In genomic region chr7:57591249-57591577, GRCm38 (mm10) we compare ENCODE assay signal across 8 mouse cellular contexts.
A peak's percentile ranks its signal among the peaks of the same experiment; 100 is the strongest.
DNase-seq lines count a peak whose midpoint lies in the region; ATAC-seq and TF ChIP-seq lines count a peak whose summit lies in the region.

No protein-coding gene starts in this region.

- H3K4me1 ChIP-seq in embryonic facial prominence, embryonic 15.5 days = peaks cover 18% of the 10 kb centered on the region
- H3K4me1 ChIP-seq in hindbrain, embryonic 16.5 days (ENCODE audit: control insufficient read depth, insufficient read depth, low read depth, low read length) = peaks cover 6% of the 10 kb centered on the region; the same call in 1 of the 2 replicates
- peaks cover 25% of the 10 kb centered on the region for H3K4me1 ChIP-seq in midbrain, embryonic 16.5 days (ENCODE audit: control insufficient read depth, insufficient read depth, low read length)

- H3K4me2 ChIP-seq in embryonic facial prominence, embryonic 15.5 days (replicated peaks) = peak overlapping the region; percentile 88
- peak overlapping the region; percentile 81 for H3K4me2 ChIP-seq in hindbrain, embryonic 16.5 days (ENCODE audit: low read length)
- H3K4me2 ChIP-seq in midbrain, embryonic 16.5 days (ENCODE audit: low read length) = peak overlapping the region; percentile 88

- H3K27ac ChIP-seq in layer of hippocampus, adult 2 months = peak overlapping the region; percentile 98
- H3K27ac ChIP-seq in embryonic facial prominence, embryonic 15.5 days (replicated peaks) = no peak overlapping the region
- H3K27ac ChIP-seq in hindbrain, embryonic 16.5 days (ENCODE audit: low read depth, low read length) = peak overlapping the region; percentile 95
- H3K27ac ChIP-seq in midbrain, embryonic 16.5 days (ENCODE audit: low read length) = peak overlapping the region; percentile 94

- peak overlapping the region; percentile 86 for H3K4me3 ChIP-seq in layer of hippocampus, adult 2 months
- peak overlapping the region; percentile 65 for H3K4me3 ChIP-seq in embryonic facial prominence, embryonic 15.5 days (replicated peaks)
- H3K4me3 ChIP-seq in hindbrain, embryonic 16.5 days (ENCODE audit: low read length) = peak overlapping the region; percentile 88
- H3K4me3 ChIP-seq in midbrain, embryonic 16.5 days (ENCODE audit: low read depth, low read length) = peak overlapping the region; percentile 69

- TF ChIP-seq CTCF in layer of hippocampus, adult 2 months (conservative IDR thresholded peaks at IDR 0.05) = no peak

- DNase-seq in layer of hippocampus, adult 2 months (ENCODE audit: low spot score in 2 of 2) = no peak
- no peak for DNase-seq in layer of hippocampus, postnatal 36 days
- no peak for DNase-seq in B cell, adult 2 months
- DNase-seq in embryo, embryonic 10 days (ENCODE audit: low spot score) = no peak
- DNase-seq in spleen, adult 12 weeks (ENCODE audit: low spot score) = no peak

- under 1% methylated on average over 33 of the region's 34 CpGs for WGBS in embryonic facial prominence, embryonic 15.5 days
- WGBS in hindbrain, embryonic 16.5 days = 0% methylated on average over 26 of the region's 34 CpGs
- under 1% methylated on average over 30 of the region's 34 CpGs for WGBS in midbrain, embryonic 16.5 days

- ATAC-seq in embryonic facial prominence, embryonic 15.5 days (ENCODE audit: insufficient number of reproducible peaks, low FRiP score, low TSS enrichment, low read depth) = peak; percentile 22; the same call in 1 of the 2 replicates
- peak; percentile 80 for ATAC-seq in hindbrain, embryonic 16.5 days
- ATAC-seq in midbrain, embryonic 16.5 days = peak; percentile 79

- no peak overlapping the region for H3K9ac ChIP-seq in embryonic facial prominence, embryonic 15.5 days
- peak overlapping the region; percentile 91 for H3K9ac ChIP-seq in hindbrain, embryonic 16.5 days (ENCODE audit: low read depth, low read length)
- peak overlapping the region; percentile 91 for H3K9ac ChIP-seq in midbrain, embryonic 16.5 days (ENCODE audit: low read depth, low read length)

- H3K36me3 ChIP-seq in embryonic facial prominence, embryonic 15.5 days = no peaks in the 10 kb centered on the region
- H3K36me3 ChIP-seq in hindbrain, embryonic 16.5 days (ENCODE audit: control insufficient read depth, insufficient read depth, low read length) = no peaks in the 10 kb centered on the region
- H3K36me3 ChIP-seq in midbrain, embryonic 16.5 days (ENCODE audit: control insufficient read depth, insufficient read depth, low read length) = no peaks in the 10 kb centered on the region

- peaks cover 33% of the 10 kb centered on the region for H3K27me3 ChIP-seq in embryonic facial prominence, embryonic 15.5 days
- H3K27me3 ChIP-seq in hindbrain, embryonic 16.5 days (replicated peaks; ENCODE audit: control insufficient read depth, insufficient read depth, low read length) = no peaks in the 10 kb centered on the region
- H3K27me3 ChIP-seq in midbrain, embryonic 16.5 days (ENCODE audit: control insufficient read depth, insufficient read depth, low read depth, low read length) = no peaks in the 10 kb centered on the region

- no peaks in the 10 kb centered on the region for H3K9me3 ChIP-seq in embryonic facial prominence, embryonic 15.5 days (replicated peaks)
- H3K9me3 ChIP-seq in hindbrain, embryonic 16.5 days (ENCODE audit: control insufficient read depth, low read length) = no peaks in the 10 kb centered on the region
- no peaks in the 10 kb centered on the region for H3K9me3 ChIP-seq in midbrain, embryonic 16.5 days (replicated peaks; ENCODE audit: control insufficient read depth, low read length, poor library complexity, severe bottlenecking)

Comparison
In these comparisons a context has a peak if more than half of its experiments do, and no peak if none do; other contexts are left out.
1. ATAC-seq: peak in every context shown above with its lines; median percentile 80 in hindbrain, embryonic 16.5 days; 79 in midbrain, embryonic 16.5 days; 22 in embryonic facial prominence, embryonic 15.5 days.